Mouse (Mus musculus) kidney, embryonic 14.5 days (tissue): ENCODE measurements around the gene Gm9639. TPM values are rescaled to one million over a fixed set of nuclear protein-coding genes. Genes with fewer than 3 reads are reported as not detected.
"Not testable (repeated sequence)": the region's sequence is repeated elsewhere in the genome, so short reads cannot be mapped to it uniquely, and the experiment has no call there.

ENCODE experiments used
- ATAC-seq: fragments of 200-750 bp; cut with Nextera tagmentation; 2 replicates; pipeline ENCODE4 v1.8.0; 2017; ENCODE audit warnings: moderate number of reproducible peaks, mild to moderate bottlenecking, moderate TSS enrichment, moderate library complexity; ENCODE audit not compliant: low FRiP score, low TSS enrichment
- H3K27ac ChIP-seq: fragments of 300-500 bp; sonication (generic); 2 replicates; pipeline ENCODE4 v1.5.1; 2014; ENCODE audit warnings: low read depth, mild to moderate bottlenecking, low read length, moderate library complexity, mixed read lengths
- H3K27me3 ChIP-seq: fragments of 300-500 bp; sonication (generic); 2 replicates; pipeline ENCODE4 v1.6.1; 2014; ENCODE audit warnings: mild to moderate bottlenecking, low read length; ENCODE audit not compliant: control insufficient read depth, insufficient read depth
- H3K36me3 ChIP-seq: fragments of 300-500 bp; sonication (generic); 2 replicates; pipeline ENCODE4 v1.6.1; 2014; ENCODE audit warnings: low read length, mixed read lengths; ENCODE audit not compliant: control insufficient read depth, insufficient read depth
- H3K4me1 ChIP-seq: fragments of 300-500 bp; sonication (generic); 2 replicates; pipeline ENCODE4 v1.6.1; 2014; ENCODE audit warnings: low read length, mixed read lengths; ENCODE audit not compliant: control insufficient read depth, insufficient read depth
- H3K4me2 ChIP-seq: fragments of 300-500 bp; sonication (generic); replicated peaks from 2 replicates; pipeline ENCODE4 v1.6.1; 2014; ENCODE audit warnings: low read depth, mild to moderate bottlenecking, low read length
- H3K4me3 ChIP-seq: fragments of 300-500 bp; sonication (generic); 2 replicates; pipeline ENCODE4 v1.5.1; 2014; ENCODE audit warnings: mild to moderate bottlenecking, low read length
- H3K9ac ChIP-seq: fragments of 300-500 bp; sonication (generic); 2 replicates; pipeline ENCODE4 v1.6.1; 2014; ENCODE audit warnings: low read depth, mild to moderate bottlenecking, low read length, moderate library complexity
- H3K9me3 ChIP-seq: fragments of 300-500 bp; sonication (generic); 2 replicates; pipeline ENCODE4 v1.6.1; 2016; ENCODE audit warnings: low read length; ENCODE audit not compliant: control insufficient read depth
- WGBS: fragments of 180-500 bp; shearing (Covaris S2); extraction: QIAGEN DNeasy Blood & Tissue Kit; methylation state at CpG from one replicate; pipeline ENCODE4 v1.1.7; 2014; 5-methylcytosine and 5-hydroxymethylcytosine counted together
- polyA plus RNA-seq: library from polyadenylated mRNA; unstranded; fragments of >200 nt; fragmentation: Nextera tagmentation; extraction: Ambion mirVana; gene quantifications from 2 replicates; pipeline ENCODE4 v1.2.1, GENCODE M21; 2014

The Gm9639 gene
- polyA plus RNA-seq, 1 experiment from 2014 or later: not detected

DNA sequence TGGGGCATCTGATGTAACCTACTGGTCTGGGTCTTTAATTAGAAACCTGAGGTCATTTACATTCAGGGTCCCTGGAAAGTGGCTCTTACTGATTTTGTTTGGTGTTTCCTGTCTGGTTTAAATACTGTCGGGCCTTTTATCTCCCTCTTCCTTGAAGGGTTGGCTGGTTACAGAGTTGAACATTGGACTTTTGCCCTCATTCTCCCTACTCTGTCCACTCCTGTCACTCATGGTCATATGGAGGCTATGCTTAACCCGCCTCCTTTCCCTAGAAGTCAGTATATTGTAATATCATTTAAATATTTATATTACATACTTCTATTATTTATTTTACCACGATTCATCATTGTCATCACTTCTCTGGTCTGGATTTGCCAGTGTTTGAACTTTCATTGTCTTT is 9.2 kb upstream of the Gm9639 start:
- H3K9me3 ChIP-seq: no peaks in the 10 kb centered on the region; the same call in 1 of the 2 replicates
- no peak overlapping the region for H3K27ac ChIP-seq
- no peak overlapping the region for H3K4me2 ChIP-seq
- H3K36me3 ChIP-seq: no peaks in the 10 kb centered on the region
- H3K9ac ChIP-seq: no peak overlapping the region
- no peaks in the 10 kb centered on the region for H3K4me1 ChIP-seq
- H3K4me3 ChIP-seq: no peak overlapping the region
- WGBS: 81% methylated on average over 3 of the region's 3 CpGs
- H3K27me3 ChIP-seq: no peaks in the 10 kb centered on the region
- no peak for ATAC-seq

DNA sequence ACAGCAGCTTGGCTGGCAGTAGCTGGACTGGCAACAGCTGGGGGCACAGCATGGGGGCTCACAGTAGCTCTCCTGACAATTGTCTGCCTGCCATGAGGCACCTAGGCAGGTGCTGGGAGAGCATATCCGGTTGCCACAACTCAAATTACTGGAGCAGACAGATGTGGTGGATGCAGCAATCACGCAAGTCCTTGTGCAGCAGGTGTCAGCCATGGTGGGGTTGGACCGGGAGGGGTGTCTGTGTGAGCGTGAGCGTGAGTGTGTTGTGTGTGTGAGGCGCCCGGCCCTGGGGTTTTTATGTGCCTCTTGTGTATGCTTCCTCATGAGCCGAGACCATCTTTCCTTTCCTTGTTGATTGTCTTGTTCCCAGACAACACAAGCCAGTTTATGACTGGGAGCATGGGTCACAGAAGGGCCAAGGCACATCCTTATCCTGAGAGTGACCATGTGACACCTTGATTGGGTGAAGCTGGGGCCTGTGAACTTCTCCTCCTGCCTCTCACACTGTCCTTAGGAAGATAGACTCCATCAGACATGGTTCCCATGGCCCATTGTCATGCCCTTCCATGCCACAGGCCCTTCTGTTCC is 4.1 kb upstream of the Gm9639 start, which contains the start of gene Gm19668:
Gene Gm19668, minus strand, starts transcription at position 213 of the 588 bp plus-strand sequence.
- no peak for ATAC-seq
- no peak within 1 kb of the TSS for H3K4me2 ChIP-seq
- no peaks in the 10 kb centered on the region for H3K4me1 ChIP-seq
- H3K4me3 ChIP-seq: no peak within 1 kb of the TSS
- WGBS: 54% methylated on average over 8 of the region's 8 CpGs
- H3K9me3 ChIP-seq: no peaks in the 10 kb centered on the region
- H3K36me3 ChIP-seq: no peaks in the 10 kb centered on the region
- H3K9ac ChIP-seq: no peak within 1 kb of the TSS
- H3K27me3 ChIP-seq: no peaks in the 10 kb centered on the region
- no peak within 1 kb of the TSS for H3K27ac ChIP-seq

DNA sequence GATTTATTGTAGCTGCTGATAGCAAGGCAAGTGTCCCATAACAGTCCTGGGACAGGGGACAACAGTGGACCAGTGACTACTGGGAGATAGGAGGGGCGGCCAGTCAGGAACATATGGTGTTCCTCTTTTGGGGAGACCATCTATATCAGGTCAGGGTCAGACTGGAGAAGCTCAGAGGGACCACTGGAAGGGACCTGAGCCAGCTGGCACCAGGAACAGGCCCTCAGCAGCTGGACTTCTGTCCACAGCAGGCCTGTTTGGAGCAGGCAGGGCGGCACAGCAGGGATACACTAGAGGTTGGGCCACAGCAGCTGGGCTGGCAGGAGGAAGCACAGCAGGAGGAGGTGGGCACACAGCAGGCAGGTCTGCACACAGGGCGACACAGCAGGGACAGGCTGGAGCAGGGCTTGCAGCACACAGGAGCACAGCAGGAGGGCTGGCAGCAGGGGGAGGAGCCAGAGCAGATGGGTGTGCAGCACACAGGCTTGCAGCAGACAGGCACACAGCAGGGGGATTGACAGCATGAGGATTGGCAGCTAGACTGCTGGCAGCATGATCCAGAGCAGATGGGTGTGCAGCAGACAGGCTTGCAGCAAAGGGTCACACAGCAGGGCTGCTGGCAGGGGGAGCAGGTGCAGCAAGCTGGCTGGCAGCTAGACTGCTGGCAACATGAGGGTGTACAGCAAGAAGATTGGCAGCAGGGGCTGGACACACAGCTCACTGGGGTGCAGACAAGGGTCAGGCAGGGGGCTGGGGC is 3.5 kb upstream of the Gm9639 start:
- not testable (repeated sequence) for ATAC-seq, H3K4me3 ChIP-seq, H3K27ac ChIP-seq, H3K4me1 ChIP-seq, H3K36me3 ChIP-seq, H3K4me2 ChIP-seq, H3K27me3 ChIP-seq, H3K9me3 ChIP-seq, H3K9ac ChIP-seq
- 53% methylated on average over 3 of the region's 3 CpGs for WGBS

DNA sequence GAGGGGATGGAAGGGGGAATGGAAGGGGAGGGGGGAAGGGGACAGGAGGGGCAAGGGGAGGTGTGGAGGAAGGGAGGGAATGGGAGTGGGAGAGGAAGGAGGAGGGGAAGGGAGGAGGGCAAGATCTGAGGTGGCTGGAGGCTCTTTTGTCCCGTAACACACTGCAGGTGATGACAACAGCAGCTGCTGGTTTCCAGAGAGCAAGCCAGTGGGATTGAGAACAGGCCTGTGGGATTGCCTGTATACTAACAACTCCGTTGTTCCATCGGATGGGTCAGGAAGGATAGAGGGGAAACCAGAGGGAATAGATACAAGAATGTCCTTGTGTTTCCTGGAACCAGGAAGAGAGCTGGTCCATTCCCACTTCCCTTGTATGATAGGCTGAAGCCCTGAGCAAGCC is 2.8 kb upstream of the Gm9639 start:
- ATAC-seq: no peak
- Histone ChIP-seq H3K27me3 (no peaks in the 10 kb centered on the region), H3K4me2 (no peak overlapping the region), H3K4me3 (no peak overlapping the region), H3K9ac (no peak overlapping the region), H3K9me3 (no peaks in the 10 kb centered on the region), H3K27ac (no peak overlapping the region), H3K4me1 (no peaks in the 10 kb centered on the region), H3K36me3 (no peaks in the 10 kb centered on the region)
- WGBS: 16% methylated on average over 3 of the region's 3 CpGs

DNA sequence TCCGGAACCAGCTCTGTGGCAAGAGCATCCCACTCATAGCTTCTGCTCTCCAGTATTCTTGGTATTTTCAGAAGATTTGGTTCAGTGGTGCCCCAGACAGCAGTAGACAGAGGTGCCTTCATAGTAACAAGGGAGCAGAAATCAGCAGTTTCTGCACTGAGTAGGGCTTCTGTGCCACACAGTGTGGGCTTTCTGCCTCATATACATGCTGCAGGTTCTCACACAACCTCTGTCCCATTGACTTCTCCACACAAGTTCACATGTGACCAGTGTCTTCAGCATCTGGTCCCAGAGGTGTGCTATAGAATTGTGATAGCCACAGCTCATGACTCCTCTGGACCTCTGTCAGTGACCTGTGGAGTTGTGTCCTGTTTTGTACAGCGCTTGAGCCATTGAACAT is 6.3 kb downstream of the Gm9639 start:
- no peak overlapping the region for H3K9ac ChIP-seq
- H3K4me1 ChIP-seq: no peaks in the 10 kb centered on the region
- H3K27me3 ChIP-seq: no peaks in the 10 kb centered on the region
- 62% methylated on average over 2 of the region's 2 CpGs for WGBS
- no peaks in the 10 kb centered on the region for H3K9me3 ChIP-seq
- no peak overlapping the region for H3K4me2 ChIP-seq
- H3K27ac ChIP-seq: no peak overlapping the region
- H3K4me3 ChIP-seq: no peak overlapping the region
- no peak for ATAC-seq
- no peaks in the 10 kb centered on the region for H3K36me3 ChIP-seq

DNA sequence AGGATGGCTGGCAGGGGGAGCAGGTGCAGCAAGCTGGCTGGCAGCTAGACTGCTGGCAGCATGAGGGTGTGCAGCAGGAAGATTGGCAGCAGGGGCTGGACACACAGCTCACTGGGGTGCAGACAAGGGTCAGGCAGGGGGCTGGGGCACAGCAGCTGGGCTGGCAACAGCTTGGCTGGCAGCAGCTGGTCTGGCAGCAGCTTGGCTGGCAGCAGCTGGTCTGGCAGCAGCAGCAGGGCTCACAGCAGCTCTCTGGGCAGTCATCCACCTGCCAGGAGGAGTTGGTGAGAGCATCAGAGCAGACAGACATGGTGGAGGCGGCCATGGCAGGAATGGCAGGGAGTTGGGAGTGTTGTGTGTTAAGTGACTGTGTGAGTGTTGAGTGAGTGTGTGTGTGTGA is 7.0 kb downstream of the Gm9639 start, which contains the start of gene Gm7137:
Gene Gm7137, minus strand, starts transcription at position 325 of the 400 bp plus-strand sequence.
- not testable (repeated sequence) for H3K27ac ChIP-seq, ATAC-seq
- 83% methylated on average over 1 of the region's 1 CpGs for WGBS

DNA sequence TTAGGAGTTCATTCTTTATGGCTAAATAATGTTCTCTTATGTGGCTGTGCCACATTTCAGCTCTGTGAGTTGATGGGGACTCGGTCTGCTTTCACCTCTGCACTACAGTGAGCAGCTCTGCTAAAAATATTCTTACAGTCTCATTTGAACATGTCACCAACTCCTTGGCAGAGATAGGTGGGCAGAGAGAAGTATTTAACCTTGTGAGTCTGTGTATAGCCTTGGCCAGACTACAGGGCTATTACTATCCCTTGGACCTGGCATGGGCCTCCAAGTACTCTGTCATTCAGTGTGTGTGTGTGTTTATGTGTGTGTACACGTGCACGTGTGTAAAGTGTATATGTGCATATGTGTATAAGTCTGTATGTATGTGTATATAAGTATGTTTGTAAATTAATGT is 11.5 kb downstream of the Gm9639 start:
- not testable (repeated sequence) for H3K4me3 ChIP-seq, H3K27me3 ChIP-seq, H3K4me1 ChIP-seq, H3K4me2 ChIP-seq, H3K27ac ChIP-seq, H3K9ac ChIP-seq, ATAC-seq, H3K9me3 ChIP-seq, H3K36me3 ChIP-seq
- WGBS: 73% methylated on average over 1 of the region's 3 CpGs

More for the DNA sequence above, 7.0 kb downstream of the Gm9639 start, which contains the start of gene Gm7137:
- H3K4me3 ChIP-seq, H3K4me2 ChIP-seq, H3K9me3 ChIP-seq, H3K4me1 ChIP-seq, H3K36me3 ChIP-seq, H3K9ac ChIP-seq, H3K27me3 ChIP-seq: not testable (repeated sequence)

DNA sequence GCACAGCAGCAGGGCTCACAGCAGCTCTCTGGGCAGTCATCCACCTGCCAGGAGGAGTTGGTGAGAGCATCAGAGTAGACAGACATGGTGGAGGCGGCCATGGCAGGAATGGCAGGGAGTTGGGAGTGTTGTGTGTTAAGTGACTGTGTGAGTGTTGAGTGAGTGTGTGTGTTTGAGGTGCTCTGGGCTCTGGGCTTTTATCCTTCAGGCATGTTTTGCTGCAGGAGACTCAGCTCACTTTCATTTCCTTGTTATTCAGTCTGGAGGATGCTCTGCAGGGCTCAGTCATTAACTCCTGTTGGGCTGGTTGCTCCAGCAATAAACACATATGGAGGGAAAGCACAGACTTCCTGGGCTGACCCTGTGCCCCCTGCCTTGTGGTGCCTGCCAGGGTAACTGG is 12.4 kb downstream of the Gm9639 start, which contains the start of gene Gm3250:
Gene Gm3250, minus strand, starts transcription at position 101 of the 400 bp plus-strand sequence.
- H3K4me1 ChIP-seq, H3K4me2 ChIP-seq, H3K27me3 ChIP-seq, ATAC-seq, H3K36me3 ChIP-seq, H3K27ac ChIP-seq, H3K4me3 ChIP-seq, H3K9me3 ChIP-seq, H3K9ac ChIP-seq: not testable (repeated sequence)
- no CpG with 5 or more reads among the region's 1 CpGs for whole genome bisulfite sequencing

DNA sequence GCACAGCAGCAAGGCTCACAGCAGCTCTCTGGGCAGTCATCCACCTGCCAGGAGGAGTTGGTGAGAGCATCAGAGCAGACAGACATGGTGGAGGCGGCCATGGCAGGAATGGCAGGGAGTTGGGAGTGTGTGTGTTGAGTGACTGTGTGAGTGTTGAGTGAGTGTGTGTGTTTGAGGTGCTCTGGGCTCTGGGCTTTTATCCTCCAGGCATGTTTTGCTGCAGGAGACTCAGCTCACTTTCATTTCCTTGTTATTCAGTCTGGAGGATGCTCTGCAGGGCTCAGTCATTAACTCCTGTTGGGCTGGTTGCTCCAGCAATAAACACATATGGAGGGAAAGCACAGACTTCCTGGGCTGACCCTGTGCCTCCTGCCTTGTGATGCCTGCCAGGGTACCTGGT is 18.0 kb downstream of the Gm9639 start, which contains the start of gene Gm7138:
Gene Gm7138, minus strand, starts transcription at position 101 of the 400 bp plus-strand sequence.
- not testable (repeated sequence) for H3K4me1 ChIP-seq, H3K4me3 ChIP-seq, H3K4me2 ChIP-seq, H3K27ac ChIP-seq, H3K36me3 ChIP-seq, H3K27me3 ChIP-seq, ATAC-seq, H3K9me3 ChIP-seq, H3K9ac ChIP-seq
- WGBS: 75% methylated on average over 1 of the region's 1 CpGs
